Mouse (Mus musculus) hematopoietic stem cell, adult 5-6 weeks (primary cell): ENCODE measurements at regions not wholly inside any gene's neighbourhood (a gene's known extent, or its start where the extent isn't known, plus 50 kb on each side); places are given as distances from the start of the nearest gene placed in this dataset.

Source experiments
- ATAC-seq, 2 experiments: fragments of 125-278 bp in 1 of 2; replicated peaks in 1 of 2; 2 replicates each; pipeline ENCODE4 v1.8.0; 2016 to 2017; ENCODE audit warnings: inconsistent platforms in 2 of 2, mild to moderate bottlenecking in 2 of 2, moderate number of reproducible peaks in 2 of 2, low read depth in 1 of 2, moderate TSS enrichment in 1 of 2; ENCODE audit not compliant: low FRiP score in 2 of 2, poor library complexity in 2 of 2, severe bottlenecking in 2 of 2, insufficient read depth in 1 of 2, low TSS enrichment in 1 of 2

DNA sequence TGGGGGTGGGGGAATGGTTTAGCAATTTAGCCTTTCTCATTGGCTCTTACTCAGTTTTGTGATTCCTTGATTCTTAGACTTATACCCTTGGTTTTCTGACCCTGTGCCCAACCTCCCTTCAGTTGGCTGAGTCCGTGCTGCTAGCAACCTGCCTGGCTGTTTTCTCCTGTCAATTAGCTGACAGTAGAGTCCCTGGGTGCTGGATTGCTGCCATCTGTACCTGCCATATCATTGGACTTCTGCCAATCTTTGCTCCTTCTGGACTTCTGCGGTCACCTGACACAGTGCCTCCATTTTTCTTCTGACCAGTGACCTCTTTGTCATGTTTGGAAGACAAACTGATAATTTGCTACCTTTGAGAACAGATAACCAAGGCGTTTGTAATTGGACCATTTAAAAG is 140.5 kb downstream of the Cavin4 start:
- no peak for ATAC-seq

DNA sequence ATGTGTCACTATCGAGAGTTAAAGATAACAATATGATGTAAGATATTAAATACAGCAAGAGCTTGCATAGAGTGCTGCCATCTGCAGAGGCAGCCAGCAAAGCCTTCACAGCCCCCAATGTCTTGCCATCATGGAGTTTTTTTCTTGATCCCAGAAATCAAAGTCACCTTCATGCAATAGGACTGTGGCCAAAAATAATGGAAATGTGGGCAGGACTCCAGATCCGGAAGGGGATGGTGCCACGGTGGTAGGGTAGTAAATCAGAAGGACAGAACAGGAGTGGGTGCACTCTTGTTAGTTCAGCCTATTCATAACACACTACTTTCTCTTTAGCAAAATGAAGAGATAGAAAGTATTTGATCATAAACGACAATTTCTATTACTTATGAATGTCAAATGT is 145.3 kb downstream of the Cavin4 start:
- no peak for ATAC-seq

GRCm38 (mm10) chr4:48833718-48834117 is 170.4 kb downstream of the Cavin4 start:
- ATAC-seq = no peak

GRCm38 (mm10) chr4:48842777-48843214 is 179.5 kb downstream of the Cavin4 start:
- no peak for ATAC-seq

GRCm38 (mm10) chr4:48871105-48871504 is 188.0 kb upstream of the Plppr1 start:
- no peak for ATAC-seq

- no peak for ATAC-seq
Measured at GRCm38 (mm10) chr4:48889074-48889592, 169.9 kb upstream of the Plppr1 start.

DNA sequence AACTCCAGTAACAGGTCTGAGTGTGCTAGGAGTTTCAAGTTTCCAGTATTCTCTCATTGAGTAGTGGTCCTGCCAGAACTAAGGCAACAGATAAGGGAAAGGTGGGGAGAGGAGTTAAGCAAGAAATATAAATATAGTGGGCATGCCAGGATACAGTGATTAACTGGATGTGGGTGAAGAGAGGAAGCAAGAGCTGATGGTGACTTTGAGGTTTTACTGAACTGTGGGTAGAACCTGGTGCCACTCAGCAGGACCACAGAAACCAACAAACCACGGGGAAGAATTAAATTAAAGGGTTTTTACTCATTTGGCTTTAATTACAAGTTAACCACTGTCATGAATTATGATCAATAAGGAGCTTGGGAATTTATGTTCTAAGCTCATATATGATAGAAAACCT is 154.5 kb upstream of the Plppr1 start:
- ATAC-seq = peak; percentile 89 to 98

GRCm38 (mm10) chr4:48905196-48905867 is 153.7 kb upstream of the Plppr1 start:
- ATAC-seq = no peak

DNA sequence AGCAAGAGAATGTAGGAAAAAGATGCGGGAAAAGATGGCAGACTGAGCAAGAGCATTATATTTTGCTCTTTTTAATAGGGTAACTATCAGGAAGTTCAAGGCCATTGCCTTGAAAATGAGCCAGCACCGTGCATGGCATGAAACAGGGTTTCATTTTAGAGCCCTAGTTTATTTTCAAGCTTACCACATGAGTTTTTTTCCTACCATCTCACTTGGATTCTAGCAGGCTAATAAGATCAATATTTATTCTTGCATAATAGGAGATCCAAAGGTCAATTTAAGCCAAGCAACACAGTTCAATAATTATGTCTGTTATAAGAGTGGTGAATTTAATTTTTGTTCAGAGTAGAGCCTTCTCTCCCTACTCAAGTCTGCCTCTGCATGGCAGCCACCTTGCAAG is 149.9 kb upstream of the Plppr1 start:
- ATAC-seq = no peak

GRCm38 (mm10) chr4:48913301-48913700 is 145.8 kb upstream of the Plppr1 start:
- no peak for ATAC-seq

DNA sequence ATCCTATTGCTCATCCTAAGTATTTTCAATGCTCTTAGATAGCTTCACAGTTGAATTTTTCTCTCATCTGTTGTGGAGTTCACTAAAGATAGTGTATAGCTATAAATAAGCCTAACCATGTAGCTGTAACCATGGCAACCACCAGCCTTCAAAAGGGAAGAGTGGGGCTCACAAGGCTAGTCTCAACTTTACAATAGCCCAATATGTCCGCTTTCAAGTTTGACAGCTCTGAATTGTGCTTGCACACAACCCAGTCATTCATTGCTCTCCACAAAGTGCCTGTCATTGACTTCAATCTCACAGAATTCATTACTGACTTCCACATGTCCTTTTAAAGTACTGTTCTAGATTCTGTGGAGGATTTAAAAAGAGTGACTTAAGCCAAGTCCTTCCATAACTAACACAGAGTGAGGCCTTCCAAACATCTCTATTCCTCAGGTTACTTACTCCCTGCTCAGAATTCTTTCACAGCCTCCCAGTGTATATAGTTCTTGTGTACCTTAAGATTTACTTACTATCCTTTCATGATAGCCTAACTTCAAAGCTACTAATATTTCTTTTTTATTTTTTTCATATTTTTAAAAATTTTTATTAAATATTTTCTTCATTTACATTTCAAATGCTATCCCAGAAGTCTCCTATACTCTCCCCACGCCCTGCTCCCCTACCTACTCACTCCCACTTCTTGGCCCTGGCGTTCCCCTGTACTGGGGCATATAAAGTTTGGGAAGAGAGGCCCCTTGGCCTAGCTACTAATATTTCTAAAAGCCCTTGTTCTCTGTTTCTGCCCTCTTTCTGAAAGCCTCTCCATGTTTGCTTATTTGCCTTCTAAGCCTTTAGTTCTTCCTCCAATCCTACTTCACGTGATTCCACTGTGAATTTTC is 134.3 kb upstream of the Plppr1 start:
- no peak for ATAC-seq

- ATAC-seq = no peak
Measured at GRCm38 (mm10) chr4:48938420-48938819, 120.7 kb upstream of the Plppr1 start.

DNA sequence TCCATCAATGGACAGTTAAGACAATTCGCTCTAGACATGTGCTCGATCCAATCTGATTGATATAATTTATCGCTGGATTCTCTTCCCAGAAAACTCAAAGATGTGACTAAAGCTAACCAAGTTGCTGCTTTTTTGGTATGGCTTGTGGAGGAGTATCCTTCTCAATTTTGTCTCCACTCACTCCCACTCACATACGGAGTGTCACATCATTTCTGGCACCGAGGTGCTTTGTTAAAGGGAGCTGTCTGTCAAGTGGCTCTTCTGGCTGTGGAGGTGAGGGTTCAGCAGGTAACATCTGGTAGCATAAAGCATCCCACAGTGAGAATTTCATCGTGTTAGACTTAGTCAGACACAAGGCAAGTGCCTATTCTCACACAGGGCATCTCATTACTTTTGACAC is 120.2 kb upstream of the Plppr1 start:
- no peak for ATAC-seq

DNA sequence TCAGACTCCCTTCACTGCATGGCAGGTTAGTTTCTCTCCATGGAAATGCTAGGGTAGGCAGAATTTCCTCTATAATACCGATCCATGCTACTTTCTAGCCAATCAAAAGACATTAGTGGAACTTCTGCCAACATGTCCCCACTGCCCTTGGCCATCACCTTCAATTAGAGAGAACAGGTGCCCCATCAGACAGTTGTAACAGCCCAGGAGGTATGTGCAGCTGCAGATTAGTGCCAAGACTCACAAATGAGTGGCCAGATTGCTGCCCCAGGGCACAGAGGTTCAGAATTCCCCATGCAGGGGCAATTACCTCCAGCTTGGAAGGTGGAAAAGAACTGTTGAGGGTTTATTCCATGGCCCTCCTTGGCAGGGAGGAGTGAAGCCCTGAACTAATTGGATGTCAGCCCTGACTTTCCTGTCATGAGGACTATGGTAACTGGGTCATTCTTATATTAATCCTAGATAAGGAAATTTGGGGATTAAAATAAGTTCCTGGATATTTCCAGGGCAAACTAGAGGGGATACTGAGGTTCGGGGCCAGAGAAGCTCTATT is 113.7 kb upstream of the Plppr1 start:
- ATAC-seq = no peak

DNA sequence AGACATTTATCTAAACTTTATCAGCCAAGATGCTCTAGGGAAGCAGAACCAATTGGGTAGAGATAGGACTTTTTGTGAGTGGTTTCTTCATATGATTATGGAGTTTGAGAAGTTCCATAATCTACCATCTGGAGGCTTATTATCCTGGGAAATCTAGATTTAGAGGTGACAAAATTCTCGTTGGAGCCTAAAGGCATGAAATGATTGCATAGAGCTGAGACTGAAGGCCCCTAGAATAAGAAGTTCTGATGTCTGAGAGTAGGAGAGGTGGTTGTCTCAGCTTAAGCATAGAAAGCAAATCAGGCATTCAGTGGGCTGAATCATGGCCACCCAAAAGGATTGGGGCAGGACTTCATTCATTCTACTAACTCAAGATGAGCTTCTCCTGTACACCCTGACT is 106.1 kb upstream of the Plppr1 start:
- no peak for ATAC-seq

DNA sequence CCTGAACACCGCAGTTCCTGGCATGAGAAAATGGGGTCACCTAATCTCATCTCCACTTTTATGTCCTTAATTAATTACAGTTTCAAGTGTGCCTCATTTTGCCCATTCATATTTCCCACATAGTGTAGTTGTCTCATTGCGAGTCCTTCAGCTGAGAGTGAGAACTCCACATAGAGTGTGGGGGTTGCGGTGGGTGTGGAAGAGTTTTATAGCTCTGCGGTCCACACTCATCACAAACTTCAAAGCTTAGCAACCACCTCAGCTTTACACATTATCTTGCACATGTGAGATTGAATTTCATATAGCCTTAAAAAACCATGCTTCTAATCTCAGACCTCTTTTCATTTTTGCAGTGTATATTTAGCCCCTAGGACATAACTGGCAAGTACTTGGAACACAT is 83.3 kb upstream of the Plppr1 start:
- ATAC-seq = no peak

- ATAC-seq = no peak
Measured at GRCm38 (mm10) chr4:48992021-48992420, 67.1 kb upstream of the Plppr1 start.
